Mouse (Mus musculus) myocyte (in vitro differentiated cells): ENCODE results near the gene Natd1. TPM values are rescaled to one million over a fixed set of nuclear protein-coding genes. Genes with fewer than 3 reads are reported as not detected.

Experiments used
- H3K27me3 ChIP-seq: one replicate; pipeline ENCODE4 v1.6.1; 2011; ENCODE audit not compliant: control insufficient read depth, insufficient read depth, insufficient read length
- H3K36me3 ChIP-seq: one replicate; pipeline ENCODE4 v1.6.1; 2011; ENCODE audit not compliant: control insufficient read depth, insufficient read depth
- H3K4me2 ChIP-seq: one replicate; pipeline ENCODE4 v1.6.1; 2011; ENCODE audit warnings: low read depth, control low read depth
- H3K4me3 ChIP-seq: one replicate; pipeline ENCODE4 v1.5.1; 2011; ENCODE audit warnings: mild to moderate bottlenecking, control low read depth, moderate library complexity
- H3K79me2 ChIP-seq: one replicate; pipeline ENCODE4 v1.6.1; 2011; ENCODE audit not compliant: control insufficient read depth, insufficient read depth
- H3ac ChIP-seq: one replicate; pipeline ENCODE4 v1.6.1; 2011; ENCODE audit not compliant: control insufficient read depth, insufficient read length
- CEBPB ChIP-seq: IDR thresholded peaks from 2 replicates; pipeline ENCODE4 v1.6.1; 2011; ENCODE audit warnings: mild to moderate bottlenecking, moderate library complexity; ENCODE audit not compliant: poor library complexity, insufficient read depth, severe bottlenecking
- E2F4 ChIP-seq: IDR thresholded peaks from one replicate; pipeline ENCODE4 v1.6.1; 2011; ENCODE audit warnings: mild to moderate bottlenecking, control low read depth, moderate library complexity; ENCODE audit not compliant: insufficient read depth
- MAX ChIP-seq: IDR thresholded peaks from one replicate; pipeline ENCODE4 v1.6.1; 2011; ENCODE audit warnings: low read depth, mild to moderate bottlenecking, control low read depth
- MYOD1 ChIP-seq, 3 experiments: IDR thresholded peaks; one replicate each; pipeline ENCODE4 v1.6.1; 2011; ENCODE audit warnings: control low read depth in 2 of 3, low read depth in 2 of 3, mild to moderate bottlenecking in 2 of 3, moderate library complexity in 1 of 3; ENCODE audit not compliant: insufficient read length in 2 of 3, control insufficient read depth in 1 of 3
- MYOG ChIP-seq, 3 experiments: IDR thresholded peaks; one replicate each; pipeline ENCODE4 v1.6.1; 2011; ENCODE audit warnings: control low read depth in 2 of 3, low read depth in 2 of 3, mild to moderate bottlenecking in 2 of 3; ENCODE audit not compliant: insufficient read length in 2 of 3, control insufficient read depth in 1 of 3, insufficient read depth in 1 of 3
- POLR2A ChIP-seq: IDR thresholded peaks from one replicate; pipeline ENCODE4 v1.6.1; 2011; ENCODE audit warnings: low read depth, mild to moderate bottlenecking, control low read depth, moderate library complexity; ENCODE audit not compliant: insufficient read length
- POLR2AphosphoS2 ChIP-seq: IDR thresholded peaks from one replicate; pipeline ENCODE4 v1.6.1; 2011; ENCODE audit warnings: low read depth, control low read depth; ENCODE audit not compliant: insufficient read length
- REST ChIP-seq: IDR thresholded peaks from one replicate; pipeline ENCODE4 v1.6.1; 2011; ENCODE audit warnings: mild to moderate bottlenecking, control low read depth, moderate library complexity; ENCODE audit not compliant: insufficient read depth, insufficient read length
- SRF ChIP-seq: IDR thresholded peaks from one replicate; pipeline ENCODE4 v1.6.1; 2011; ENCODE audit warnings: low read depth; ENCODE audit not compliant: control insufficient read depth, insufficient read length
- TCF12 ChIP-seq: IDR thresholded peaks from one replicate; pipeline ENCODE4 v1.6.1; 2011; ENCODE audit warnings: mild to moderate bottlenecking, control low read depth; ENCODE audit not compliant: poor library complexity, insufficient read depth, severe bottlenecking
- TCF3 ChIP-seq: IDR thresholded peaks from one replicate; pipeline ENCODE4 v1.6.1; 2011; ENCODE audit warnings: low read depth, control low read depth; ENCODE audit not compliant: insufficient read length
- USF1 ChIP-seq: IDR thresholded peaks from one replicate; pipeline ENCODE4 v1.6.1; 2011; ENCODE audit warnings: low read depth, mild to moderate bottlenecking, control low read depth, moderate library complexity
- polyA plus RNA-seq: library from polyadenylated mRNA; unstranded; fragments of >200 nt; fragmentation: generic; extraction: Trizol; gene quantifications from one replicate; pipeline ENCODE4 v1.2.1, GENCODE M21; 2012; ENCODE audit warnings: missing spikeins

Natd1 gene
- 20.0 TPM for polyA plus RNA-seq

DNA sequence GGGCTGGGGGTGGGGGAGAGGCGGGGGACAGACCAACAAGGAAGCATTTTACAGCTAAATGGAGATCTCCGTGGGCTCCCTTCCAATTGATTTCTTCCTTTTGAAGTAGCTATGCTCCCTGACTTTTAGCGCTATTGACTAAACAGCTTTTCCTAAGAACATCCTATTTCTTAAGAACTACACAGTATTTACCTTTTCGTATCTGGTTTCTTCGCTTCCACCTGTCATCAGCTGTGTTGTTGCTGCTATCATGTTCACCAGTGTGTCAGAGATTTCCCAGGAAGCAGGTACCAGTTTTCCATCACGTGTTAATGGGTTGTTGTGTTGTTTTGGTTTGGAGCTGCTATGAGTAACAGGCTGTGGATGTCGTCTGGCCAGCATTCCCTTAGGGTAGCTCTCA lies at the start of gene Natd1:
Gene Natd1 (minus strand): TSS at position 260 of the 400 bp plus-strand sequence.
- TF ChIP-seq MAX, result no peak
- peak; percentile 40 for TF ChIP-seq USF1
- peaks cover 10% of the 10 kb centered on the region for H3K79me2 ChIP-seq
- no peaks in the 10 kb centered on the region for H3K36me3 ChIP-seq
- H3K4me3 ChIP-seq, result peak within 1 kb of the TSS; percentile 45
- H3K4me2 ChIP-seq, result peak within 1 kb of the TSS; percentile 98
- peak within 1 kb of the TSS; percentile 55 for H3ac ChIP-seq
- no peaks in the 10 kb centered on the region for H3K27me3 ChIP-seq

DNA sequence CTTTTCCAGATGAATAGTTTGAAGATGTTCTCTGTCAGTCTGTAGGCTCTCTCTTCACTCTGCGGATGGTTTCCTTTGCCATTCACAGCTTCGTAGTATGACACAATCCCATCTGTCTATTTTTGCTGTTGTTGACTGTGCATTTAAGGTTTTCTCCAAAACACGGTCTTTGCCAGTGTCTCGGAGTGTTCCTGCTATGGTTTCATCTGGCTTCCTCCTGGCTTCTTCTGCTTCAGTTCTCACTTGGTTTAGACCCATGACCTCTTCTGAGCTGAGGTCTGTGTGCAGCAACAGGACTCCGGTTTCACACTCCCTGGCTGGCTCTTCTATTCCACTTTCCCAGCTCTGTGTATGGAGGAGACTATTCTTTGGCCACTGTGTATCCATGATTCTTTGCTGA lies 48.2 kb upstream of the Natd1 start:
- H3K4me3 ChIP-seq, result no peak overlapping the region
- H3K4me2 ChIP-seq, result no peak overlapping the region
- H3K27me3 ChIP-seq, result no peaks in the 10 kb centered on the region
- no peak for TF ChIP-seq POLR2A
- no peak for TF ChIP-seq CEBPB
- TF ChIP-seq MAX, result no peak
- no peak for TF ChIP-seq SRF
- TF ChIP-seq USF1, result no peak
- no peak for TF ChIP-seq MYOD1 (IDR thresholded peaks at IDR 0.05; ENCODE audit: control insufficient read depth in 1 of 3, insufficient read length in 2 of 3, low read depth in 2 of 3)
- no peak for TF ChIP-seq E2F4
- no peak for TF ChIP-seq POLR2AphosphoS2
- no peak for TF ChIP-seq TCF12
- TF ChIP-seq MYOG (IDR thresholded peaks at IDR 0.05; ENCODE audit: control insufficient read depth in 1 of 3, insufficient read depth in 1 of 3, insufficient read length in 2 of 3, low read depth in 2 of 3), result no peak
- no peaks in the 10 kb centered on the region for H3K79me2 ChIP-seq
- H3K36me3 ChIP-seq, result no peaks in the 10 kb centered on the region
- H3ac ChIP-seq, result no peak overlapping the region

DNA sequence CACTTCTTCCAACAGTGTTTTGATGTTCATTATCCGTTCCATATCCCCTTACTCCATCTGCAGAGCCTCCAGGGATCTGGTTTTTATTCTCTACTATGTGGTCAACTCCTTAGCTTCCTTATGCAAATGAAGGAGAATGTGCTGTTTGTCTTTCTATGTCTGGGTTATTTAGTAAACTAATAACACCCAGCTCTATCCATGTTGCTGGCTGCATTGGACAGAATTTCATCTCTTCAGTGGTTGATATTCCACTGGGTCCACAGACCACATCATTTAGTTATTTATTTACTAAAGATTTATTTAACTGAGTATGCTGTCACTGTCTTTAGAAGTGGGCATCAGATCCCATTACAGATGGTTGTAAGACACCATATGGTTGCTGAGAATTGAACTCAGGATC lies 46.6 kb upstream of the Natd1 start:
- H3ac ChIP-seq, result no peak overlapping the region
- H3K27me3 ChIP-seq, result no peaks in the 10 kb centered on the region
- no peak overlapping the region for H3K4me2 ChIP-seq
- H3K79me2 ChIP-seq, result no peaks in the 10 kb centered on the region
- H3K36me3 ChIP-seq, result no peaks in the 10 kb centered on the region
- H3K4me3 ChIP-seq, result no peak overlapping the region
- TF ChIP-seq POLR2A (no peak), TCF12 (no peak), POLR2AphosphoS2 (no peak), MAX (no peak), SRF (no peak), MYOG (IDR thresholded peaks at IDR 0.05; ENCODE audit: control insufficient read depth in 1 of 3, insufficient read depth in 1 of 3, insufficient read length in 2 of 3, low read depth in 2 of 3) (no peak), CEBPB (no peak), E2F4 (no peak), MYOD1 (IDR thresholded peaks at IDR 0.05; ENCODE audit: control insufficient read depth in 1 of 3, insufficient read length in 2 of 3, low read depth in 2 of 3) (no peak), USF1 (no peak)

DNA sequence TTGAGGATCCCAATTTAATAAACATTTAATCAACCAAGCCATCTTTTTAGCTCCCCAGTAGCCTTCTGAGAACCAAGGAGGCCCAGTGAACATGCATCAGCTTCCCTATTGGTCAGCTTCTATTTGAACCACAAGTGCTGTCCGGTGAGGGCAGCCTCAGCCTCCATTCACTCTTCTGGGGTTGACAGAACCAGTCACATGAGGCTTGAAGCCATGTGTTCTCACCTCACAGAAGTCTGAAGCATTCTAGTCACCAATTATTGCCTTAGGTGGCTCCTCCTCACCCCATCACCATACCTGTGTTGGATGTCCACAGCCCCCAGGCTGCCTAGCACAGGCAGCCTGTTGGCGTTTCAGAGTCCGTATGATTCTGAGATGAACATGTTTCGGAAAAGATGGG lies 44.4 kb upstream of the Natd1 start:
- no peaks in the 10 kb centered on the region for H3K36me3 ChIP-seq
- H3K4me3 ChIP-seq, result no peak overlapping the region
- no peak for TF ChIP-seq SRF
- TF ChIP-seq USF1, result no peak
- TF ChIP-seq REST, result no peak
- TF ChIP-seq POLR2AphosphoS2, result no peak
- no peak for TF ChIP-seq E2F4
- TF ChIP-seq CEBPB, result no peak
- TF ChIP-seq MYOD1 (IDR thresholded peaks at IDR 0.05; ENCODE audit: control insufficient read depth in 1 of 3, insufficient read length in 2 of 3, low read depth in 2 of 3), result no peak
- TF ChIP-seq MYOG (IDR thresholded peaks at IDR 0.05; ENCODE audit: control insufficient read depth in 1 of 3, insufficient read depth in 1 of 3, insufficient read length in 2 of 3, low read depth in 2 of 3), result no peak
- no peak for TF ChIP-seq MAX
- TF ChIP-seq TCF3, result no peak
- no peak for TF ChIP-seq TCF12
- TF ChIP-seq POLR2A, result no peak
- H3K79me2 ChIP-seq, result no peaks in the 10 kb centered on the region
- H3K27me3 ChIP-seq, result no peaks in the 10 kb centered on the region
- H3K4me2 ChIP-seq, result no peak overlapping the region
- no peak overlapping the region for H3ac ChIP-seq

DNA sequence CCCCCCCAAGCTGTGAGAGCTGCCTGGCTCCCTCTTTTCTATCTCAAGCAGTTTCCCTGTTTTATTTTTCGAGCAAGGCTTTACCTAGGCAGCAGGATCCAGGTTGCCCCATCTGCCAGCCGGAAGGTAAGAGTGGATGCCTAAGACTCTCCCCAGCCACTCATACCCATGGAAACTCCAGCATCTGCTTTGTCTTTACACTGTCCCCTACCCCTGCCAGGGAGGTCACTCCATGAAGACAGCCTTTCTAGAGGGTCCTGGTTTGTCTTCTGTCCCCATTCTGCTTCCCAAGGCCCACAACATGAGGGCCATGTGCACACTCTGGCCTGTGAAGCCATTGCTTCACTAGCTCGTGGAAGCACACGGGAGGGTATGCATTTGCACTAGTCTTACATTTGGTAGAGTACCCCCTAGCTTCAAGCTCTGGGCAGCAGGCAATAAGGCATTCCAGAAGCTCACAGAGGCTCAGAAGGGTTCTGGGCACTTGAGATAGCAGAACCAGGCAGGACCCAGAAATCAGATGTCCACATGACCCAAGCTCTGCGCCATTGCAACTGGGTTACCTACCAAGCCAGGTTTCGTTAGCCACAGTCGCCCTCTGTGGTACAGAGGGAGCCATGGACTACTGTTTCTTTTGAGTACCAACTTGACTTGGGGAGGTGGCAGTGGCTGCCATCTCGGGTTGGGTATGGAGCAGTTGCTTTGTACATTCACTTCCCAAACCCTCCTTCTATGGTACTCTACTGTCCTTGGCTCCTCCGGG lies 41.3 kb upstream of the Natd1 start:
- H3K4me2 ChIP-seq, result no peak overlapping the region
- no peak overlapping the region for H3ac ChIP-seq
- TF ChIP-seq REST (no peak), POLR2A (no peak), MYOD1 (IDR thresholded peaks at IDR 0.05; ENCODE audit: control insufficient read depth in 1 of 3, insufficient read length in 2 of 3, low read depth in 2 of 3) (no peak), E2F4 (no peak), USF1 (no peak), SRF (no peak), CEBPB (no peak), MYOG (IDR thresholded peaks at IDR 0.05; ENCODE audit: control insufficient read depth in 1 of 3, insufficient read depth in 1 of 3, insufficient read length in 2 of 3, low read depth in 2 of 3) (no peak), POLR2AphosphoS2 (no peak), TCF12 (no peak)
- H3K36me3 ChIP-seq, result peaks cover 5% of the 10 kb centered on the region
- H3K4me3 ChIP-seq, result no peak overlapping the region
- no peaks in the 10 kb centered on the region for H3K79me2 ChIP-seq
- no peaks in the 10 kb centered on the region for H3K27me3 ChIP-seq
